Mouse (Mus musculus) stomach, postnatal 0 days (tissue): ENCODE measurements around the gene Golph3.

Source experiments
- CTCF ChIP-seq: IDR thresholded peaks from 2 replicates; pipeline ENCODE4 v1.5.1; 2016; ENCODE audit warnings: antibody characterized with exemption, low read depth, mild to moderate bottlenecking, moderate library complexity
- EP300 ChIP-seq: optimal IDR thresholded peaks from 2 replicates; pipeline ENCODE3; 2016; ENCODE audit warnings: antibody characterized with exemption

- TF ChIP-seq CTCF (no peak), EP300 (no peak)
These were observed 53.7 kb downstream of the Golph3 start for GRCm38 (mm10) chr15:12374916-12375315.
